Mouse (Mus musculus): ENCODE measurements at regions not wholly inside any gene's neighbourhood (a gene's known extent, or its start where the extent isn't known, plus 50 kb on each side); places are given as distances from the start of the nearest gene placed in this dataset.

DNA sequence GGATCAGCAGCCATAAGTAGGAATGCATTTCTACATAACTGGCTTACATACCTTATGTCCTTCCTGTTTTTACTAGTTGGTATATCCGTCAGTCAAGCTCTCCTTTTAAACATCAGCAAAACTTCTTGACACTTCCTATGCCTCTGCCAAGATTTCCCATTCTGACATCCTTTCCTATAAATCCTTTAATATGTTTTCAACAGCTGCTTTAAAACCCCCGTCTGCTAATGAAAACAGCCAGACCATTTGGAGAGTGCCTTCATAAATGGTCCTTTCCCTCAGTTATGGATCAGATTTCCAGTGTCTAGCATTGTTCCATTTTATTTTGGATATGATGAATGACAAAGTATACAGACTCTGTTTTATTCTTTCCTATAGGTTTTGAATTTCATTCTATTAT is 270.7 kb upstream of the Rgmb start:
- POLR2A ChIA-PET: no interaction called here
- CTCF ChIA-PET: no interaction called here

DNA sequence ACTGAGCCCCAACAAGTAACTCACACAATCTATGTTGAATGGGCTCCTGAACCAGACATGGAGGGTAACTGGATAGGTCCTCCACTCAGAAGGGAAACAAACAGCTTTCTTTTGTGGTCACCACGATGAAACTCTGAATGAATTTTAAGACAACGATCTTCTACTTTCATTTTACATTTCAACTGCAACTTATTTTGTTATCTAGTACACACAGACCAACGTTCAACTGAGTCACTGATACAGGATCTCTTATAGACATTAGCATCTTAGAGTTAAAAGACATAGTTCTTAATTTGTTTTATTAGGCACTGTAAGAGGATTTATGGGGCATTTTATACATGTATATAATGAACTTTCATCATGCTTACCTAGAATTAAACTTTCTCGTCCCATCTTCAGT is 262.1 kb upstream of the Rgmb start:
- POLR2A ChIA-PET: no interaction called here
- CTCF ChIA-PET: no interaction called here

DNA sequence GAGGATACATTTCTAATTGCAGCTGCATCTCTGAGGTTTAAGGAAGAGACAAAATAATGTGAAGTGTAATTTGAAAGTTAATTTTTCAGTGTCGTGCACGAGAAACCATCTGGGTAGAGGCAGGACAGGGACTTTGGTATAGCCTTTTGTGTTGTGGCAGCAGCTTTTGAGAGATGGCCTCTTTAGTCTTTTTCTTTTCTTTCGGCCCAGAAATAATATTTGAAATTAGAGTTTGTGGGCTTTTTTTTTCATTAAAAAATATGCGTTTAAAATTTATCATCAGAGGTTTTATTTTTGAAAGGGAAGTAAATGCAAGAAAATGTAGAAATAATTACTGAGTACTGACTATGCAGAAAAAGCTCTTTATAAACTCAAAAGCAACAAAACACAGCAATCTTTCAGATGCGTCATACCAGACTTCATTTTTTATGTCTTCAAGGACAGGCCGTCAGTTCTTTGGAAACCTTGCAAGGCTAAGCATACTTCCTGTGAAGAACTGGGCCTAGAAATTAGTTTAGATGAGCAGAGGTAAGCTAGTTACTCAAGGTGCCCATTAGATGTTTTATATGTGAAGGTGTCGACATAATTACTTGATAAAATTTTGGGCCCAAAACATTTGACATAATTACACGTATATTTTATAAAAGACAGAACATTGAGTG is 258.9 kb upstream of the Rgmb start:
- CTCF ChIA-PET: no interaction called here
- POLR2A ChIA-PET: no interaction called here

DNA sequence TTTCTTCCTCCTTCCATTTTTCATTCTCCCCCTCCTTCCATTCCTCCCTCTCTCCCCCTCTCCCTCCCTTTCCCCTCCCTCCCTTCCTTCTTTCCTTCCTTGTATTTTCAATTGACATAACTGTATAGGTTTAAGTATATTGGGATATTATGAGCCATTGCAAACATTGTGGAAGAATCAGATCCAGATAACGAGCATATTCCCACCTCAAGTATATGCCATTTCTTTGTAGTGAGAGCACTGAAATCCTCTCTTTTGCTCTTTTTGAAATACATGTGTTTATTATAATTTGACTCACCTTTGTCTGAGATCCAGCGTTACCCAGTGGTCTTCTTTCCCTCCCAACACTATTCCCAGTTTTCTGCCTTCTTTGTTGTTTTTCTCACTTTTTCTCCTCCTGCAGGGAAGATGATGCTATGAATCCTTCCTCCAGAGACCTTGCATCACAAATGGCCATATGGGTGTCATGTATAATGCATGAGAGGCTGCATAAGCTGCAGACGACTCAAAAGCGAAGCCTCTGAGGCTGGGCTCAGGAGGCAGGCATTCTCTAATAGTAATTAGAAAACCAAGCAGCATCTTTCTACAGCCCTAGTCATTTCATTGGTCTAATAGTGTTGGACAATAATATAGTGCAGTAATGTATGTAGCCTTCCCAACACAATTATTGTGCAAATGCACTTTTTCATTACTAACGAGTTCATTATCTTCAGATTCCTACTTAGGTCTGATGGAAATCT is 258.2 kb upstream of the Rgmb start:
- ChIA-PET CTCF (no interaction called here), POLR2A (no interaction called here)

DNA sequence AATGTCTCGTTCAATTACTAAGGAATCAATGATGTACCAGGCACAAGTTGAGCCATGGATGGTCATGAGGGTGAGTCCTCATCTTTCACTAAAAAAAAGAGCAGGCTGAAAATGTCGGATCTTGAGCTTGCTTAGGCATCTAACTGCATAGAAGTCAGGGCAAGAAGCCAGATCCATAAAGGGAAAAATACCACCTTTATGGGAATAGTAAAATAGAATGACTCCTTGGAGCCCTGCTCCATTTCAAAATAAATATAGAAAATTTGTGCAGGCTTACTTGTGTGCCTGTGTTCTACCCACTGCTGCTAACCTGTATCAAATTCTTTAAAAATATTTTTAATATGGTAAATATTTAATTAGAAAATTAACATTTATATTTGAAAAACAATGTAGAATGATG is 256.2 kb upstream of the Rgmb start:
- CTCF ChIA-PET: no interaction called here
- POLR2A ChIA-PET: no interaction called here

DNA sequence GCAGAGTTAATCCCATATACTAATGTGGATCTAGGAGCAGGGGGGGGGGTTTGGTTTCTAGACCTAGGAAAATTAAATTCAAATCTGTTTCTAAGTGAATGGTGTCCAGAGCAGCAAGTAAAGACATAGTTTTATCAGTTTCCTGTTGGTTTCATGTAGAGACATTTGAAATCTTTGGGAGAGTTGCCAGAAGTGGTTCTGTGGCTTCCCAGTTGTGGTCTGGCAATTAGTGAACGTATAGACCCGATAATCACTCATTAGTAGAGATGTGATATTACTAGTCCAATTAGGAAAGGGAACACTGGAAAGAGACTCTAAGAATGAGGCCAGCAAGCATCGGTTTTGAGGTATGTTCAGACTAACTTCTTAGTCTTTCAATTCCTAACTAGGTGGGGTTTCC is 252.0 kb upstream of the Rgmb start:
- POLR2A ChIA-PET: no interaction called here

DNA sequence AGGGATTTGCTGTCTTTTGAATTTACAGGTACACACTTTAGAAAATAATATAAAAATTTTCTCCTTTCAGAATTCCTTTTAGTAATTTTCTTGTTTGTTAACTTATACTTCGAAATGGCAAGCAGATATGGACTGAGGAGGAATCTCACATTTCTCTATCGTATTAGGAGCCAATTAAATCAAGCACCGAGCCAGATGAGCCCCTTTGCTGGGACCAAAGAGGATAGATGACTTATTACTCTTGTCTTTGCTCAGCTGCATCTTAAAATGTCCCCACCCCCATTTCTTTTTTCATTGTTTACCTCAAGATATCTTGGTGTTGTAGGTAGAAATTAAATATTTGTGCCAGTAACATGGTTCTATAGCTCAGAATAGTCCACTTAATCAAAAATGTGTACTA is 247.7 kb upstream of the Rgmb start:
- POLR2A ChIA-PET: no interaction called here
- CTCF ChIA-PET: no interaction called here

More for the DNA sequence above, 252.0 kb upstream of the Rgmb start:
- CTCF ChIA-PET: no interaction called here

DNA sequence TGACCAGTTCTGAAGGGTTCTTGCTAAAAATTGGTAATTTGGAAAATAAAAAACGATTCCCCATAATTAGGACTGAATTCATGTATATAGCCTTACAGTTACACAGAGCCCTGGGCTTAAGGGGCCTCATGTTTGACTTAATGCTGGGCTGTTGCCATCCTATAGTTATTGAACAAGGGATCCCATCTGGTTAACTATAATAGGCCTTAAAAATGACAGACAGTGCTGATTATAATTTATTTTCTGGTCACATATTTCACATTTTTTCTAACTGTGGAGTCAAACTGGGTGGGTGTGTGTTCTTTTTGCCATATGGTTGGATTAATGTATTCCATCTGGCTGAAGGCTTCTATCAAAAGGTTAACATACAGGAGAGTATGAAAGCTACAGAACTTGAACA is 238.5 kb upstream of the Rgmb start:
- CTCF ChIA-PET: no interaction called here
- POLR2A ChIA-PET: no interaction called here

DNA sequence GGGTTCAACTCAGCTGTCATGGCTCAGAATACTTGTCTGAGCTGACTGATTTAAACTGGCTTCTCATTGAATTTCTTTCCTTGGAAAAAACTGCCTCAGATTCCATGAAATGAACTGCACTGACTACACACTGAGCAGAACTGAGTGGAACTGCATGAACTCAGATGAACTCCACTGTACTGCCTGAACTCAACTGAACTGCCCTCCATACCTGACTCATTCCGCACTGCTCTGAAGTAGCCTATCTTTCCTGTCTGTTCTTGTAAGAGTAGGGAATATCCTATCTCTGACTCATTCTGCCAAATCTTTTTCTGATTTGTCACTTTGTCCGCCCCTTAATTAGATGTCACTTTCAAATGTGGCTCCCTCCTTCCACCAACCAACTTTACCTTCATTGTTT is 237.0 kb upstream of the Rgmb start:
- ChIA-PET CTCF (no interaction called here), POLR2A (no interaction called here)

DNA sequence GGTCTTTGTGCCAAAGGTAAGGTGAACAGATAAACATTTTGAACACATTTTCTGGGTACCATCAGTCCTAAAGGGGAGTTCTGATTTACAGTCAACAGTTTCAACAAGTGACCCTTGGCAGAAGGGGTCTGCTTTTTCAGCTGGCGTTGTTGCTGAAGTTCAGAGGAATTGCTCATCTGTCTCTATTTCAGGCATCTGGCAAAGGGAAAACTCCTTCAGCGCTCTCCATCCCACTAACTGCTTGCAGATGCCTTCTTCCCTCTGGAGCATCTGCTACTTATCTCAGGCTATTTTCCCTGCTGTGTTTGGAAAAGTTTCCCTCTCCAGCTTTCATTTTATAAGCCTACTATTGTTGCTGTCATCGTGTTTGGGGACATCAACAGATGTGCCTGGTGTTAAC is 223.6 kb upstream of the Rgmb start:
- ChIA-PET CTCF (no interaction called here), POLR2A (no interaction called here)

DNA sequence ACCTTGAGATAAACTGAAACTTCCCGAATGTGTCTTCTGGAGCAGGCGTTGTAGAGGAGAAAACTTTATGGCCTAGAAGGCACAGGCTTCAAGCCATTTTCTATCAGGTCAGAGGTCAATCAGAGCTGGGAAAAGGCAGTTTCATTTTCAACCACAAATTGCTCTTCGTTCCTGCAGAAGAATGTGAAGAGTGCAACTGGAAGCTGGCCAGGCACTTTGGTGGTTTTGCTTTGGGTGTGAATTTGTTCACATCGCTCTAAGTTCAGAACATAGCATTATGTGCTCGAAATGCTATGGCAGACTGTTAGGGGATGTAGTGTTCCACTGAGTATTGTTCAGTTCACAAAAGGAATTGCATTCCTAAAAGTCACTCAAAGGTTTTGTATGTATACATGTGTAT is 220.9 kb upstream of the Rgmb start:
- CTCF ChIA-PET: no interaction called here
- POLR2A ChIA-PET: no interaction called here

DNA sequence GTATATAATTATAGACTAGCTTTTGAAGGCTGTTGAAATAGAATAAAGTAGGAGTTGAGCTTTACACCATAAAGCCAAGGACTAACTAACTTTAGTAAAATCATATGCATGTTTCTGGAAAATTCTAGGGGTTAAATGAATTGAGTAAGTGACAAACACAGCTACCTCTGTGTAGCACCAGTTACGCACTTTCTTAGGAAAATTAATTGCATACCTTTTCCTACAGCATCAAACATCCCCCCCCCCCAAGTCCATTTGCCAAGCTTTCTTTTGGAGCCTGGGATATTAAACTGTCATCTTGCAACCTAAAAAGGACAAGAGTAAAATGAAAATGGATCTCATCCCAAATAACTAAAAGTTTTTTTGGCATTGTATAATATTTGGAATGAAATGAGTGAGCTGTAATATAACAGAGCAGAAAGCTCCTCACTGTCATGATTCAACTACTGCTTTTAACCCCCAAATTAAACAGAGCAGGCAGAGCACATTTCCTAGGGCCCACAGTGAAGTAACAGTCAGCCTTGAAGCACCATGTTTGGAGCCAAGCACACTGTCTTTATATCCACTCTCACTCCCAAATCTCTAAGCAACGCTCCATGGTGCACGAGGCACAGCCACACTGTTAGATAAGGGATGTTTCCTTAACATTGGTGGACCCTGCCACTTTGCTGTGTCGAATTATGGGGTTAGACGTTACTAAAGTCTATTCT is 210.9 kb upstream of the Rgmb start:
- ChIA-PET CTCF (interaction anchor here in 1 of 4 experiments (0.7 kb wide), 1 partner anchor 9 kb away, joined by 3 read pairs; no protein-coding TSS in a partner anchor), POLR2A (interaction anchor here in 1 of 4 experiments (0.7 kb wide), 1 partner anchor 84 kb away, joined by 3 read pairs; no protein-coding TSS in a partner anchor)

DNA sequence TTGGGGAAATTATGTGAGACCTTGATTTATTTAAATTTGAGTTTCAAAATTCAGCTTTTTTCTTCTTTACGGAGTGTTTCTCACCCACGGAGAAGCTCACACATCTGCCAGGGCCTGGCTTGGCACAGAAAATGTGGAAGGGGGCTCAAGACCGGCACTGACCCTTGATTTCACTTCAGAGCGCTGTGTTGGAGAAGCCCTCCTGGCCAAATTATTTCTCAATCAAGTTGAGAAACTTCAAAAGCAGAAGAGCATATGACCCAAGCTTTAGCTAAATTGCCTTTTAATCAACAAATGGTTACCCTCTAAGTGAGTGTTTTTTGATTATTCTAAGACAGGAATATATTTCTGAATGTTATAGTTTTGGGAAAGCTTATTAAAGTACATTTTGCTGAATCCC is 197.2 kb upstream of the Rgmb start:
- CTCF ChIA-PET: no interaction called here
- POLR2A ChIA-PET: no interaction called here

DNA sequence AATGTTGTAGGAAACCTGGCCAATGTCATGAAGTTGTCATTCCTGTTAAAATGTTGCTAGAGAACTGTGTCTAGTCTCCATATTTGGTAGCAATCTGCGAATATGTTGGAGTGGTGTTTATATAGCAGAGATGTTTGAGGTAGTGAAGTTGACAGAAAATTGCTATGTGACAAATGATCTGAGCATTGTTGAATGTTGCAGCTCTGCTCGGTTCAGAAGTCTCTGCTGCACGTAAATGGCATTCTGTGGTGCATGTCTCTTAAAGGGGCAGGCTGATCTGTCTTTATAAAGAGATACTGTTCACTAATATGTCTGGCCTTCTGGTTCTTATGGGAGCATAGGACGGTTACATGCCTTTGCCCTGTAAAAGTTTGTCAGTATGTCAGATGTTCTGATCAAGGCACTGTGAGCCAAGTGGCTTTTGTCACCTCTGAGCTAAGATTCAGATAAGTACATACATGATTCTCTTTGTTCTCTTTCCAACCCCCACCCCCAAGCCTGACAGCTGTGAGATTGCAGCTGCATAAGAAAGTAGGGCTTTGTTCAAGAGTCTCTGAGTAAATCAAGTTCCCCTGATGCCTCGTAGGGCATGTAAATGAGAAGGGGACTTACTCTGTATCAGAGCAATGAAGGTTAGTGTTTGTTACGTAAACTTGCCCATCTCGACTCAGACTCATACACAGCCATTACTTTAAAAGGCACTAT is 174.2 kb upstream of the Rgmb start:
- ChIA-PET POLR2A (no interaction called here), CTCF (no interaction called here)

DNA sequence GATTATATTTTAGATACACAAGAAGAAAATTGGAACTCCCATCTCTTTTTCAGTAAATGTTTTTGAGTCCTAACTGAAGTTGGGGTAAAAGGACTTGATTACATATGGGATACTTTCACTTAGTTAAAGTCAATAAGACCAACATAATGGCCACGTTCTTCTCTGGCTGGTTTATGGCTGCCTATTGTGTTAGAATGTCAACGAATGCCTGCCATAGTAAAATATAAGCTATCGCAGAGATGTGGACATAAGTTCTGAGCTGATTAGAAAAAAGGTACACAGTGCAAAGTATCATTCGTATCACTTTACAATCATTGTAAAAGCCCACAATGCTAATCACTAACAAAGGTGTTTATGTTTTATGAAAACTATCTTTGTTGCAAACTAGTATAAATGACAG is 173.2 kb upstream of the Rgmb start:
- ChIA-PET CTCF (no interaction called here), POLR2A (no interaction called here)

DNA sequence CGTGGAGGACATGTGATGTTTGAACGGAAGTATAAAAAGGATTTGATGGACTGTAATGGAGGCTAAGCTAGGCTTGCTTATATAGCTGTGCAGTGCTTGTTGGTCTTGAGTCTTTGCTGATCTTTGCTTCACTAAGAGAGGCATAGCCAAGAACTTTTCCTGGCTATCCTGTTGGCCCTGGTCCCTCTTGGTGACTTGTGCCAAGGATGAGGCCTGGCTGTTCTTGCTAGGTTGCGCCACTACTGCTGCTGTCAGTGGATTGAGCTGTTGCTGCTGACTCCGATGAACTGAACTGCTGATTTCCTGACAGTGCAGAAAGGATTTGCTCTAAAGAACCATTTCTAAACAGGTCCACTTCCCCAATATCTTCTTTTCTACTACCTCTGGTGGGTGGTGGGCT is 167.9 kb upstream of the Rgmb start:
- ChIA-PET CTCF (no interaction called here), POLR2A (no interaction called here)

DNA sequence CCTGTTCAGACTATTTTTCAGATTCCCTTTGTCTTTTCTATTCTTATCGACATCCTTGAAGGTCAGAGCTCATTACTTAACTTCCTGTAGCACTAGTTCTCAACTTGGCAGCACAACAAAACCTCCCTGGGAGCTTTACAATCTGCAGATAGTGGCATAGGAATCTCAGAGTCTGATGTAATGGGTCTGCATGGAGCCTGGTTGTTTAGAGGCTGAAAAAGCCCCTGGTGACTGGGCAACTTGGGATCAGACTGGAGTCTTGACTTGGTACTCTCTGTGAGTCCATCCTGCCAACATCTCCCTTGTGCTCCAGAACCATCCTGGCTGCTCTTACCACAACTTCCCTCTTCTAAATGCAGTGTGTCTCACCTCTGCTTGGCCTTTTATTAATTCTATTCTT is 166.4 kb upstream of the Rgmb start:
- ChIA-PET POLR2A (interaction anchor here in 1 of 4 experiments (0.7 kb wide), 1 partner anchor 478 kb away, joined by 3 read pairs; no protein-coding TSS in a partner anchor), CTCF (no interaction called here)

DNA sequence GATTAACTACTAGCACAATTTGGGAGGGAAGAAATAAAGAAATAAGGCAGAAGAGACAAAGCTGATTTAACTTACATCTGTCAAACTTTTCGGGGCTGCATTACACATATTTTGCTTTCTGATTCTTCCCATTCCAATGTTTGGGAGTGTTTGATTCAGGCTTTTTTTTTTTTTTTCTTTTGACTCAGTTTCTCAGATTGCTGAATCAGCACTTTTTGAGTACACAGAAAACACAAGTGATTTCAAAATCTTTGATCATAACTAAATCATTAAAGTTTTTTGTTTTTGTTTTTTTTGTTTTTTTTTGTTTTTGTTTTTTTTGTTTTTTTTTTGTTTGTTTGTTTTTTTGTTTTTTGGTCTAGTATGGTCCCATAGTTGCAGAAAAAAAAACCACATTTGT is 164.7 kb upstream of the Rgmb start:
- CTCF ChIA-PET: interaction anchor here in 1 of 4 experiments (0.6 kb wide), 1 partner anchor 178 kb away, joined by 3 read pairs; no protein-coding TSS in a partner anchor

DNA sequence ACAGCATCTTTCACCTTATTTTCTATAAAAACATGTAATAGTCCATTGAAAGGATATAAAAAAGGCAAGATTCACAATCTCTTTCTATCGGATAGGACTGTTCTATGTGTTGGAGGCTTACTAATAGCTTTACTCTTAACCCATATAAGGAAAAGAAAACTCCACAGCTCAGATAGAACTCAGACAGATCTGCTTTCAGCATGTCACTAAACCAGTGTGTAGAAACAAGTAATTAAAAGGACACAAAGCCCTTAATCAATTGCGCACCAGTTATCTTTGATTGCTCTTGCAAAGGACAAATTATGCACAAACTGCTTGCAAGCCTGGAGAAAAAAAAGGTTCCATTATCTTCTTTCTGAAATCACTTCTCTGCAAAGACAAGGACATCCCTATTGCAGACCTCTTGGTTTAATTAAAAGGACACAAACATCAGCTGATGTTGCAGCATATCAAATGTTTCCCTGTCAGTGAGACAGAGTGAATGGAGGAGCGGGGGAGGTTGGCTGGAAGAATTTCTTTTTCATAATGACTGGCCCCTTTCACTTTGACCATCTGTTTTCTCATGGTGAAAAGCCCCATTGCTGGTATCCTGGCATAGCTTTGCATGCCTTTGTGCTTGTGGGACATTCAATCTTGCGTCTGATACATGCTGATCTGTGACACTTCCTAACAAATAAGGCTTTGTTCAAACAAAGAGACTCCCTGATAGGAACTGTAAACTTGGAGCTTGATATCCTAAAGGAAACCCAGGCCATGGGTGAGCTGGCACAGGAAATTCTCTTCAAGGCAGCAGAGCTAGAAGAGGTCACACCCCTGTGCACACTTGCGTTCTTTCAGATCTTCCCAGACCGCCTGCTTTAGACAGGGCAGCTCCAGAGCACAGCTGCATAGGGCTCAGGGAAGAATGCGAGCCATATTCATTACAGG is 162.8 kb upstream of the Rgmb start:
- ChIA-PET POLR2A (interaction anchor here in 2 of 4 experiments (0.5 to 0.9 kb wide), 2 partner anchors 47 to 64 kb away, joined by 3 read pairs; no protein-coding TSS in a partner anchor), CTCF (no interaction called here)

More for the DNA sequence above, 164.7 kb upstream of the Rgmb start:
- POLR2A ChIA-PET: interaction anchor here in 2 of 4 experiments (0.7 kb wide), 2 partner anchors 43 to 1178 kb away, joined by 3 to 4 read pairs; no protein-coding TSS in a partner anchor
